Mouse (Mus musculus): ENCODE measurements at regions not wholly inside any gene's neighbourhood (a gene's known extent, or its start where the extent isn't known, plus 50 kb on each side); places are given as distances from the start of the nearest gene placed in this dataset.

GRCm38 (mm10) chr8:34363679-34364078 lies 252.1 kb upstream of the Gm10131 start:
- TF ChIP-seq POLR2A (IDR thresholded peaks at IDR 0.05; ENCODE audit: low read depth, low read length): no peak
- TF ChIP-seq CTCF (conservative IDR thresholded peaks at IDR 0.05; ENCODE audit: insufficient read depth, insufficient read length, low read depth, low read length): no peak
